Mouse (Mus musculus) stomach, postnatal 0 days (tissue): ENCODE results near the gene Erg.

ENCODE experiments used
- CTCF ChIP-seq: IDR thresholded peaks from 2 replicates; pipeline ENCODE4 v1.5.1; 2016; ENCODE audit warnings: antibody characterized with exemption, low read depth, mild to moderate bottlenecking, moderate library complexity
- EP300 ChIP-seq: optimal IDR thresholded peaks from 2 replicates; pipeline ENCODE3; 2016; ENCODE audit warnings: antibody characterized with exemption

DNA sequence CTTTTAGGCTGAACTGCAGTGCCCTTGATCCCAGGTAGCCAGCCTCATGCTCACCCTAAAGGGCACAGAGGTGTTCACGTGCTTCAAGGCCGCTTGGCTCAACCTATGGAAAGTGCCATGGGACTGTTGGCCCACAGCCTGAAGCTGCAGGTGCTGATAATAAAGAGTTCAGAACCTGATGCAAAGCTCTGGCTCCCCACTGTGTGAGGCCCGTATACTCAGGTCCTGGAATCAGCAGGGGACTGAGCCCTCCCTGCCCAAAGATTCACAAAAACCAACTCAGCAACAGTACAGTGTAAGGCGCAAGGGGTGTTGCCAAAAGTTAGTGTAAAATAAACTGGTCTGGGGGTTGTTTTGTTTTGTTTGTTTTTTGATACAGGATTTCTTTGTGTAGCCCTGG, 36.7 kb upstream of the Erg start:
- no peak for TF ChIP-seq EP300
- TF ChIP-seq CTCF: no peak
